ENCODE assay signal across 8 mouse cellular contexts in the genomic region with DNA sequence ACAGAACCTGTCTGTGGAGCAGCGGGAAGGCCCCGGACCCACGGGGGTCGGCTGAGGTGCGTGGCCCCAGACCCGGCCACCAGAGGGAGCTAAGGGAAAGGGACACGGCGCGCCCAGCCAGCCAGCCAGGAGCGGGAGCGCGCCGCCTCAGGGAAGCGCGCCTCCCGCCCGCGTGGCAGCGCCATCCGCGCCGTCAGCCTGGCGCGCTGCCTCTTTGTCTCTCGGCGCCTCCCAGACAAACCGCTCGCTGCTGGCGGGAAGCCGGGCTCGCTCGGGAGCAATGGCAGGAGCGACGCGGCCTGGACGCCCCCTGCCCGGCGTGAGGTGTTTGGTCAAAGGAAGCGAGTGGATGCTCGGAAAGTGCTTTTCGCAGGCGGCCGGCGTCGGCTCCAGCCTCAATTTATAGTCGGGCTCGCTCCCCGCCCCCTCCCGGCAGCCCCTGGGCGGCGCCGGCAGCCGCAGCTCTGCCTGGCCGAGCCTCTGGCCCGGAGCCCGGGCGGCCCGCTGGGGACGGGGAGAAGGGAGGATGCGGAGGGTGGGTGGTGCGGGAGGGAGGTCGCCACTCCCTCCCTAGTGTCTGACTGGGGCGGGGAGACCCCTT. TPM values are rescaled to one million over a fixed set of nuclear protein-coding genes. Genes with fewer than 3 reads are reported as not detected.
DNase-seq lines count a peak whose midpoint lies in the region; ATAC-seq lines count a peak whose summit lies in the region.

No protein-coding gene starts in this region.

- peak overlapping the region; percentile 98 for H3K27ac ChIP-seq in intestine, embryonic 16.5 days (ENCODE audit: low read length)
- peak overlapping the region; percentile 99 for H3K27ac ChIP-seq in midbrain, embryonic 10.5 days (replicated peaks)

- DNase-seq in adrenal gland, adult 2 months: peak; percentile 92
- peak; percentile 93 for DNase-seq in embryo, embryonic 11 days
- peak; percentile 89 to 92 for DNase-seq in gastrocnemius, postnatal 36 days
- DNase-seq in left cerebral cortex, postnatal 36 days (ENCODE audit: low spot score in 2 of 2): peak; percentile 88 to 92
- DNase-seq in midbrain, embryonic 10.5 days (ENCODE audit: low spot score): peak; percentile 87
- peak; percentile 79 to 85 for DNase-seq in right cerebral cortex, postnatal 36 days (ENCODE audit: low spot score in 2 of 2)
- DNase-seq in urinary bladder, postnatal 4 days (ENCODE audit: low spot score in 2 of 2): peak; percentile 89 to 91

- H3K4me1 ChIP-seq in intestine, embryonic 16.5 days (ENCODE audit: control insufficient read depth, insufficient read depth, low read length): peaks cover 11% of the 10 kb centered on the region
- peaks cover 46% of the 10 kb centered on the region for H3K4me1 ChIP-seq in midbrain, embryonic 10.5 days

- H3K9ac ChIP-seq in intestine, embryonic 16.5 days (ENCODE audit: low read depth, low read length): peak overlapping the region; percentile 86

- H3K9me3 ChIP-seq in intestine, embryonic 16.5 days (ENCODE audit: control insufficient read depth, low read length): no peaks in the 10 kb centered on the region
- H3K9me3 ChIP-seq in midbrain, embryonic 10.5 days (replicated peaks): no peaks in the 10 kb centered on the region

- peak overlapping the region; percentile 83 for H3K4me2 ChIP-seq in intestine, embryonic 16.5 days (ENCODE audit: low read depth, low read length)

- no peaks in the 10 kb centered on the region for H3K36me3 ChIP-seq in intestine, embryonic 16.5 days (ENCODE audit: control insufficient read depth, insufficient read depth, low read length)
- H3K36me3 ChIP-seq in midbrain, embryonic 10.5 days: peaks cover 30% of the 10 kb centered on the region

- peak overlapping the region; percentile 70 for H3K4me3 ChIP-seq in intestine, embryonic 16.5 days (ENCODE audit: low read length)
- peak overlapping the region; percentile 64 for H3K4me3 ChIP-seq in midbrain, embryonic 10.5 days

- intact Hi-C loops in gastrocnemius, postnatal 36 days (cut with DNase I): loop anchor here (5.0 to 10.0 kb wide), 3 partner anchors 34 to 276 kb away; no protein-coding TSS in a partner anchor
- intact Hi-C loops in left cerebral cortex, postnatal 36 days (cut with DNase I): loop anchor here (1.0 to 2.0 kb wide), 2 partner anchors 20 to 30 kb away; a partner anchor contains a TSS

- H3K27me3 ChIP-seq in intestine, embryonic 16.5 days (replicated peaks; ENCODE audit: control insufficient read depth, insufficient read depth, low read length): no peaks in the 10 kb centered on the region
- no peaks in the 10 kb centered on the region for H3K27me3 ChIP-seq in midbrain, embryonic 10.5 days (ENCODE audit: low read depth, poor library complexity, severe bottlenecking)

- WGBS in intestine, embryonic 16.5 days: 0% methylated on average over 49 of the region's 63 CpGs
- under 1% methylated on average over 60 of the region's 63 CpGs for WGBS in midbrain, embryonic 10.5 days

- peak; percentile 92 for ATAC-seq in intestine, embryonic 16.5 days

RNA-seq across cellular contexts. Expression of a gene that starts 20.3 kb away (rescaled TPM):
- 10 to 100 TPM in 1 of 2 experiments, 1 to 10 TPM in 1; 6.0 to 13.0 TPM for total RNA-seq in adrenal gland, adult 2 months (2021)
- 12.3 and 15.9 TPM in 2 replicates for polyA plus RNA-seq in adrenal gland, adult 2 months (2012; rRNA removed)
- 1 to 10 TPM; 1.9 to 2.1 TPM for total RNA-seq in gastrocnemius, postnatal 36 days (2021)
- 1.9 and 2.2 TPM in 2 replicates for polyA plus RNA-seq in intestine, embryonic 16.5 days (2015; fragmentation: Nextera tagmentation; extraction: Ambion mirVana)
- 10 to 100 TPM; 68.3 to 76.2 TPM for total RNA-seq in left cerebral cortex, postnatal 36 days (2021)
- polyA plus RNA-seq in midbrain, embryonic 10.5 days (2016; fragmentation: Nextera tagmentation; extraction: Ambion mirVana): 5.8 and 7.9 TPM in 2 replicates

RNA-seq across cellular contexts. Expression of a gene that starts 33.2 kb away (rescaled TPM):
- total RNA-seq in adrenal gland, adult 2 months (2021): not detected
- polyA plus RNA-seq in adrenal gland, adult 2 months (2012; rRNA removed): 0.07 and 0.17 TPM in 2 replicates
- under 1 TPM; 0.47 to 0.66 TPM for total RNA-seq in gastrocnemius, postnatal 36 days (2021)
- 0.06 TPM in 1 of 2 replicates, not detected in the other for polyA plus RNA-seq in intestine, embryonic 16.5 days (2015; fragmentation: Nextera tagmentation; extraction: Ambion mirVana)
- total RNA-seq in left cerebral cortex, postnatal 36 days (2021): under 1 TPM in 1 of 2 experiments, not detected in 1; 0.05 TPM
- 0.02 TPM in 2 replicates for polyA plus RNA-seq in midbrain, embryonic 10.5 days (2016; fragmentation: Nextera tagmentation; extraction: Ambion mirVana)

RNA-seq across cellular contexts. Expression of a gene that starts 35.1 kb away (rescaled TPM):
- total RNA-seq in adrenal gland, adult 2 months (2021): under 1 TPM in 1 of 2 experiments, not detected in 1; 0.31 TPM
- 0.58 and 0.97 TPM in 2 replicates for polyA plus RNA-seq in adrenal gland, adult 2 months (2012; rRNA removed)
- total RNA-seq in gastrocnemius, postnatal 36 days (2021): under 1 TPM; 0.41 to 0.49 TPM
- polyA plus RNA-seq in intestine, embryonic 16.5 days (2015; fragmentation: Nextera tagmentation; extraction: Ambion mirVana): not detected in 2 replicates
- total RNA-seq in left cerebral cortex, postnatal 36 days (2021): not detected
- polyA plus RNA-seq in midbrain, embryonic 10.5 days (2016; fragmentation: Nextera tagmentation; extraction: Ambion mirVana): not detected in 2 replicates

RNA-seq across cellular contexts. Expression of a gene that starts 49.9 kb away (rescaled TPM):
- not detected for total RNA-seq in adrenal gland, adult 2 months (2021)
- 0.08 TPM in 1 of 2 replicates, not detected in the other for polyA plus RNA-seq in adrenal gland, adult 2 months (2012; rRNA removed)
- not detected for total RNA-seq in gastrocnemius, postnatal 36 days (2021)
- polyA plus RNA-seq in intestine, embryonic 16.5 days (2015; fragmentation: Nextera tagmentation; extraction: Ambion mirVana): 0.16 and 0.24 TPM in 2 replicates
- not detected for total RNA-seq in left cerebral cortex, postnatal 36 days (2021)
- not detected in 2 replicates for polyA plus RNA-seq in midbrain, embryonic 10.5 days (2016; fragmentation: Nextera tagmentation; extraction: Ambion mirVana)

RNA-seq across cellular contexts. Expression of a gene that starts 50.4 kb away (rescaled TPM):
- under 1 TPM in 1 of 2 experiments, not detected in 1; 0.07 TPM for total RNA-seq in adrenal gland, adult 2 months (2021)
- polyA plus RNA-seq in adrenal gland, adult 2 months (2012; rRNA removed): 0.04 and 0.06 TPM in 2 replicates
- under 1 TPM in 1 of 2 experiments, not detected in 1; 0.17 TPM for total RNA-seq in gastrocnemius, postnatal 36 days (2021)
- polyA plus RNA-seq in intestine, embryonic 16.5 days (2015; fragmentation: Nextera tagmentation; extraction: Ambion mirVana): 0.06 and 0.07 TPM in 2 replicates
- total RNA-seq in left cerebral cortex, postnatal 36 days (2021): not detected
- polyA plus RNA-seq in midbrain, embryonic 10.5 days (2016; fragmentation: Nextera tagmentation; extraction: Ambion mirVana): not detected in 2 replicates

Comparison
In these comparisons a context has a peak if more than half of its experiments do, and no peak if none do; other contexts are left out.
1. Peak in every context shown above with its lines: DNase-seq, ATAC-seq, H3K4me3 ChIP-seq and H3K27ac ChIP-seq.
2. RNA of a gene that starts 20.3 kb away (total RNA-seq): 68.3 to 76.2 TPM in left cerebral cortex, postnatal 36 days; 6.0 to 13.0 TPM in adrenal gland, adult 2 months and 1.9 to 2.1 TPM in gastrocnemius, postnatal 36 days; every median in the first group is over 4 times any median in the second.